Mouse (Mus musculus) spleen, adult 18-20 months (tissue): ENCODE data around the gene Olfr1211.

Experiments
- DNase-seq, 2 experiments: peaks; one replicate each; pipeline ENCODE4 v3.0.0; 2022; ENCODE audit warnings: mixed read lengths in 2 of 2

The Olfr1211 gene

GRCm38 (mm10) chr2:88938011-88938410 is at the start of gene Olfr1211:
TSS of gene Olfr1211 (minus strand) at chr2:88938111.
- no peak for DNase-seq

- no peak for DNase-seq
Measured at GRCm38 (mm10) chr2:88980181-88980580, 42.3 kb upstream of the Olfr1211 start, which contains the start of gene Gm13762. TSS of gene Gm13762 (minus strand) at chr2:88980281.

GRCm38 (mm10) chr2:88953669-88954068 is 15.8 kb upstream of the Olfr1211 start, which contains the start of gene Olfr1212:
TSS of gene Olfr1212 (plus strand) at chr2:88953969.
- DNase-seq: no peak

- DNase-seq: no peak
Measured at GRCm38 (mm10) chr2:88915057-88915456, 22.9 kb downstream of the Olfr1211 start, which contains the start of gene Olfr1209. TSS of gene Olfr1209 (minus strand) at chr2:88915157.

- no peak for DNase-seq
Measured at GRCm38 (mm10) chr2:88902211-88902610, 35.7 kb downstream of the Olfr1211 start, which contains the start of gene Olfr1208. TSS of gene Olfr1208 (minus strand) at chr2:88902311.
